Mouse (Mus musculus) central nervous system, embryonic 14 days (tissue): ENCODE data around the gene Krt17. TPM values are rescaled to one million over a fixed set of nuclear protein-coding genes. Genes with fewer than 3 reads are reported as not detected.

ENCODE experiments used
- polyA plus RNA-seq: library from polyadenylated mRNA; depleted of rRNA; stranded (reverse); fragments of >200 nt; gene quantifications from 2 replicates; pipeline ENCODE4 v1.2.3, GENCODE M21; 2012; rRNA removed

Krt17 gene
- polyA plus RNA-seq: 0.59 and 8.2 TPM in 2 replicates

GRCm38 (mm10) chr11:100260514-100261234, at the start of gene Krt17:
Krt17 (minus strand) TSS chr11:100261029.

DNA sequence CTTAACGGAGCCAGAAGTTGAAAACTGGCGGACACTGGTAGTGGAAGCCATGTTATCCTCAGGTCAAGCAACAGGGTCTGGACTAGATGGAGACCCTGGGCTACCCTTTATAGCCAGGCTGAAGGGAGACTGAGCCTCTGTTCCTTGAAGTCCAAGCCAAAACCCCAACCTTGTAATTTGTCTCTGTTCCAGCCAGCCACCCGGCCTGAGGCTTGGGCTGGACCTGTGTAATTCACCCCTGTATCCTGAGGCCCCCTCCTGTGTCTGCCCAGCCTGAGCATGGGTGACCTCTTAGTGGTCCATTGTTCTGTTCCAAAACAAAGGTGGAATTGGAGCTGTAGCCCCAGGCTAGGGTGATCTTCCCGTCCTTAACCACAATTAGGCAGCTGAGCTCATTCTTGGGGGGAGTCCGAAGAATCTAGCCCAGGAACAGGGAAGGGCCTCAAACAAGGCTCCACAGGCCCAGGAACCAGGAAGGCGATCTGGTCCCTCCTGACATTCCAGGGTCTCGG, 9.0 kb upstream of the Krt17 start, which contains the start of gene Krt42:
Gene Krt42, minus strand, starts transcription at position 51 of the 512 bp plus-strand sequence.

DNA sequence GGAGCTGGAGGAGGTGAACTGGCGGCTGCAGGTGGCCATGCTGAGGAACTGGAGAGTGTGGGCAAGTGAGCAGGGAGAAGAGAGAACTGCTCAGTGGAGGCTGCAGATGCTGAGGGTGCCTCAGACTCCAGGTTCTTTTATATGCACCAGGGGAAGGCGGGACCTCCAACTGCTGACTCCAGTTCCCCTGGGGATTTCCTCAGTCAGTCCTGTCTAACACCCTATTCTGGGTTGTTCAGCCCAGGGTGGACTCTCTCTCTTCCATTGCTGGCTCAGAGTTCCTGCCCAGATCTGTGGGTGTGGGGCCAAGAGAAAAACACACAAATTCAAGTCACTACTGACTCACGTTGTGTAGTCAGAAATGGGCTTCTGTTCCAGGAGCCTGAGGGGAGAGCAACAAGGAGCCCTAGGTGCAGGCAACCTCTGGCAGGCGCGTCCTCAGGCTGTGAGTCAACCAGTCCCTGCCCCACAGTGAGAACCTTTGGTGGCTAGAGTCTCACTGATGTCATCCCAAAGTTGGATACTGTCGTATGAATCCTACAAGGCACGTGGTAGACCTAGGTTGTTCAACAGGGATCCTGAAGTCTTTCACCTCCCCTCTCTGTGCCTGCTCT, 11.9 kb downstream of the Krt17 start, which contains the start of gene Krt16:
Gene Krt16, minus strand, starts transcription at position 51 of the 614 bp plus-strand sequence.

DNA sequence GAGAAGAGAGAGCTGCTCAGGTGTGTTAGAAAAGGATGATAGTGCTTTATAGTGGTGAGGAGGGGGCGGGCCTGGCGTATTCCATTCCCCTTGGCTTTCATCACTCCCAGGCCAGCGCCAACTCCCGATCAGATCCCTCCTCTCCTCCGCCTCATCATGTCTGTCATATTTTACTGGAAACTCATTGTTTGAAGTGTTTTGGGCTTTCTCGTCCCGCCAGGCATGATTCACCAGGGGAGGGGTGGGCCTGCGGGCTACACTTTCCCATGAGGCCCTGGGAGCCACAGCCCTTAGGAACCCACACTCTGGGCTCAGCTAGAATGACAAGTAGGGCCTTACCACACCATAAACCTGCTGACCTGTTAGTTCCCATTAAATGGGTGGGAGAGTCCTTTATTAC, 53.3 kb downstream of the Krt17 start, which contains the start of gene Krt14:
Gene Krt14, minus strand, starts transcription at position 51 of the 400 bp plus-strand sequence.

Other genes with a start within 250 kb of the Krt17 start
- gene Krt33a, start 244.8 kb downstream of the Krt17 start, polyA plus RNA-seq: not detected in 2 replicates
- 0.16 TPM in 1 of 2 replicates, not detected in the other for gene Krt33b, start 231.2 kb downstream of the Krt17 start, polyA plus RNA-seq
- not detected in 2 replicates for gene Krt34, start 219.5 kb downstream of the Krt17 start, polyA plus RNA-seq
- not detected in 2 replicates for gene Krt31, start 210.5 kb downstream of the Krt17 start, polyA plus RNA-seq
- gene Krt32, start 172.8 kb downstream of the Krt17 start, polyA plus RNA-seq: not detected in 2 replicates
- not detected in 2 replicates for gene Krt35, start 164.8 kb downstream of the Krt17 start, polyA plus RNA-seq
- not detected in 2 replicates for gene Krt36, start 155.4 kb downstream of the Krt17 start, polyA plus RNA-seq
- gene Krt13, start 139.5 kb downstream of the Krt17 start, polyA plus RNA-seq: 0.11 TPM in 1 of 2 replicates, not detected in the other
- gene Krt15, start 125.1 kb downstream of the Krt17 start, polyA plus RNA-seq: 2.6 and 33.5 TPM in 2 replicates
- 1.3 and 12.8 TPM in 2 replicates for gene Krt19, start 112.4 kb downstream of the Krt17 start, polyA plus RNA-seq
- 0.06 and 0.10 TPM in 2 replicates for gene Krt9, start 67.8 kb downstream of the Krt17 start, polyA plus RNA-seq
- 4.5 and 41.4 TPM in 2 replicates for gene Krt14, start 53.5 kb downstream of the Krt17 start, polyA plus RNA-seq
- gene Krt16, start 12.1 kb downstream of the Krt17 start, polyA plus RNA-seq: not detected in 2 replicates
- not detected in 2 replicates for gene Krt42, start 8.8 kb upstream of the Krt17 start, polyA plus RNA-seq
- gene Eif1, start 58.9 kb upstream of the Krt17 start, polyA plus RNA-seq: 320 and 367 TPM in 2 replicates
- 0.26 and 0.29 TPM in 2 replicates for gene Gast, start 73.4 kb upstream of the Krt17 start, polyA plus RNA-seq
- 183 and 184 TPM in 2 replicates for gene Hap1, start 95.1 kb upstream of the Krt17 start, polyA plus RNA-seq
- gene Jup, start 136.7 kb upstream of the Krt17 start, polyA plus RNA-seq: 57.1 and 75.3 TPM in 2 replicates
- 18.9 and 36.6 TPM in 2 replicates for gene P3h4, start 153.8 kb upstream of the Krt17 start, polyA plus RNA-seq
- gene Fkbp10, start 154.7 kb upstream of the Krt17 start, polyA plus RNA-seq: 29.8 and 75.3 TPM in 2 replicates
- gene Nt5c3b, start 180.8 kb upstream of the Krt17 start, polyA plus RNA-seq: 113 and 117 TPM in 2 replicates
- 1.5 TPM in 2 replicates for gene Klhl10, start 180.9 kb upstream of the Krt17 start, polyA plus RNA-seq
- 7.5 and 8.1 TPM in 2 replicates for gene Klhl11, start 211.7 kb upstream of the Krt17 start, polyA plus RNA-seq